Mouse (Mus musculus) embryonic fibroblast, embryonic 13.5 days (primary cell): ENCODE data around the gene Thy1. TPM values are rescaled to one million over a fixed set of nuclear protein-coding genes. Genes with fewer than 3 reads are reported as not detected.

Source experiments
- H3K27ac ChIP-seq: 2 replicates; pipeline ENCODE4 v1.5.1; 2012; ENCODE audit warnings: low read length, control low read depth, inconsistent platforms; ENCODE audit not compliant: insufficient read depth
- H3K4me1 ChIP-seq: 2 replicates; pipeline ENCODE4 v1.6.1; 2011; ENCODE audit warnings: low read length; ENCODE audit not compliant: control insufficient read depth, insufficient read depth
- H3K4me3 ChIP-seq: 2 replicates; pipeline ENCODE4 v1.5.1; 2011; ENCODE audit warnings: mild to moderate bottlenecking, control low read depth, low read length; ENCODE audit not compliant: insufficient read depth
- CTCF ChIP-seq: IDR thresholded peaks from 2 replicates; pipeline ENCODE4 v1.5.1; 2011; ENCODE audit warnings: mild to moderate bottlenecking, control low read depth, low read length, moderate library complexity, borderline replicate concordance; ENCODE audit not compliant: insufficient read depth
- POLR2A ChIP-seq: IDR thresholded peaks from 2 replicates; pipeline ENCODE4 v1.6.1; 2011; ENCODE audit warnings: low read depth, mild to moderate bottlenecking, control low read depth, low read length, moderate library complexity
- polyA plus RNA-seq: library from polyadenylated mRNA; stranded (reverse); fragments of >200 nt; gene quantifications from 2 replicates; pipeline ENCODE4 v1.2.4, GENCODE M21; 2011; ENCODE audit warnings: low read depth; ENCODE audit not compliant: missing spikeins, insufficient read length

The Thy1 gene
- polyA plus RNA-seq, 1 experiment, result 930 TPM

- TF ChIP-seq POLR2A, result no peak
- Histone ChIP-seq H3K27ac (no peak overlapping the region), H3K4me3 (no peak overlapping the region), H3K4me1 (no peaks in the 10 kb centered on the region)
Observed at GRCm38 (mm10) chr9:44012761-44013301, 30.4 kb upstream of the Thy1 start.

GRCm38 (mm10) chr9:44013781-44014180 lies 29.4 kb upstream of the Thy1 start:
- Histone ChIP-seq H3K4me3 (no peak overlapping the region), H3K4me1 (no peaks in the 10 kb centered on the region), H3K27ac (no peak overlapping the region)
- TF ChIP-seq POLR2A (no peak), CTCF (no peak)

- TF ChIP-seq CTCF (no peak), POLR2A (no peak)
- Histone ChIP-seq H3K4me3 (no peak overlapping the region), H3K27ac (no peak overlapping the region), H3K4me1 (no peaks in the 10 kb centered on the region)
Observed at GRCm38 (mm10) chr9:44016304-44016703, 26.9 kb upstream of the Thy1 start.

- TF ChIP-seq CTCF (no peak), POLR2A (no peak)
- Histone ChIP-seq H3K4me3 (no peak overlapping the region), H3K27ac (no peak overlapping the region), H3K4me1 (no peaks in the 10 kb centered on the region)
Observed at GRCm38 (mm10) chr9:44017846-44018245, 25.3 kb upstream of the Thy1 start.

GRCm38 (mm10) chr9:44020001-44020400 lies 23.2 kb upstream of the Thy1 start:
- Histone ChIP-seq H3K4me3 (no peak overlapping the region), H3K4me1 (no peaks in the 10 kb centered on the region), H3K27ac (no peak overlapping the region)
- no peak for TF ChIP-seq POLR2A
- no peak for TF ChIP-seq CTCF

- Histone ChIP-seq H3K4me3 (no peak overlapping the region), H3K27ac (no peak overlapping the region), H3K4me1 (no peaks in the 10 kb centered on the region; the same call in 1 of the 2 replicates)
- no peak for TF ChIP-seq CTCF
Observed at GRCm38 (mm10) chr9:44022100-44022847, 20.9 kb upstream of the Thy1 start.

- H3K4me3 ChIP-seq, result no peak overlapping the region
- no peak overlapping the region for H3K27ac ChIP-seq
- H3K4me1 ChIP-seq, result peaks cover 2% of the 10 kb centered on the region; the same call in 1 of the 2 replicates
- TF ChIP-seq POLR2A (no peak), CTCF (no peak)
Observed at GRCm38 (mm10) chr9:44024096-44024495, 19.1 kb upstream of the Thy1 start.

- H3K4me3 ChIP-seq, result no peak overlapping the region
- H3K27ac ChIP-seq, result peak overlapping the region; percentile 68
- peaks cover 7% of the 10 kb centered on the region for H3K4me1 ChIP-seq
- TF ChIP-seq POLR2A, result no peak
- TF ChIP-seq CTCF, result no peak
Observed at GRCm38 (mm10) chr9:44029580-44030236, 13.5 kb upstream of the Thy1 start.

GRCm38 (mm10) chr9:44030646-44031045 lies 12.5 kb upstream of the Thy1 start:
- TF ChIP-seq CTCF (no peak), POLR2A (no peak)
- H3K27ac ChIP-seq, result peak overlapping the region; percentile 68
- H3K4me3 ChIP-seq, result no peak overlapping the region
- peaks cover 7% of the 10 kb centered on the region for H3K4me1 ChIP-seq

- H3K4me1 ChIP-seq, result peaks cover 7% of the 10 kb centered on the region
- TF ChIP-seq POLR2A (no peak), CTCF (no peak)
Observed at GRCm38 (mm10) chr9:44031079-44031478, 12.1 kb upstream of the Thy1 start.

More at GRCm38 (mm10) chr9:44031079-44031478, 12.1 kb upstream of the Thy1 start:
- Histone ChIP-seq H3K4me3 (no peak overlapping the region), H3K27ac (no peak overlapping the region)
